Mouse (Mus musculus) hindbrain, postnatal 0 days (tissue): ENCODE results near the gene Rap1gds1. TPM values are rescaled to one million over a fixed set of nuclear protein-coding genes. Genes with fewer than 3 reads are reported as not detected.
A peak's percentile ranks its signal among the peaks of the same experiment; 100 is the strongest.

ENCODE experiments used
- ATAC-seq: fragments of 200-750 bp; cut with Nextera tagmentation; 2 replicates; pipeline ENCODE4 v1.8.0; 2017; ENCODE audit warnings: mild to moderate bottlenecking, moderate TSS enrichment, moderate library complexity
- DNase-seq: peaks from one replicate; pipeline ENCODE4 v3.0.0-alpha.2; 2015; ENCODE audit warnings: low spot score
- H3K27ac ChIP-seq: fragments of 300-500 bp; sonication (generic); 2 replicates; pipeline ENCODE4 v1.5.1; 2014; ENCODE audit warnings: mild to moderate bottlenecking
- H3K27me3 ChIP-seq: fragments of 300-500 bp; sonication (generic); 2 replicates; pipeline ENCODE4 v1.6.1; 2014; ENCODE audit warnings: low read length, mixed read lengths; ENCODE audit not compliant: insufficient read depth
- H3K36me3 ChIP-seq: fragments of 300-500 bp; sonication (generic); 2 replicates; pipeline ENCODE4 v1.6.1; 2014; ENCODE audit warnings: low read length, mixed read lengths; ENCODE audit not compliant: insufficient read depth
- H3K4me1 ChIP-seq: fragments of 300-500 bp; sonication (generic); 2 replicates; pipeline ENCODE4 v1.6.1; 2014; ENCODE audit warnings: antibody characterized with exemption, low read length, mixed read lengths; ENCODE audit not compliant: insufficient read depth
- H3K4me2 ChIP-seq: fragments of 300-500 bp; sonication (generic); 2 replicates; pipeline ENCODE4 v1.6.1; 2014; ENCODE audit warnings: low read depth, mild to moderate bottlenecking, low read length, moderate library complexity, mixed read lengths
- H3K4me3 ChIP-seq: fragments of 300-500 bp; sonication (generic); 2 replicates; pipeline ENCODE4 v1.5.1; 2014; ENCODE audit warnings: low read length
- H3K9ac ChIP-seq: fragments of 300-500 bp; sonication (generic); replicated peaks from 2 replicates; pipeline ENCODE4 v1.6.1; 2014; ENCODE audit warnings: mild to moderate bottlenecking, low read length, moderate library complexity, mixed read lengths
- H3K9me3 ChIP-seq: fragments of 300-500 bp; sonication (generic); 2 replicates; pipeline ENCODE4 v1.6.1; 2016; ENCODE audit warnings: low read length, mixed read lengths
- CTCF ChIP-seq: IDR thresholded peaks from 2 replicates; pipeline ENCODE4 v1.5.1; 2016; ENCODE audit warnings: antibody characterized with exemption, control low read depth, low read depth
- WGBS: fragments of 180-500 bp; shearing (Covaris S2); extraction: QIAGEN DNeasy Blood & Tissue Kit; methylation state at CpG from one replicate; pipeline ENCODE4 v1.1.7; 2014; 5-methylcytosine and 5-hydroxymethylcytosine counted together
- polyA plus RNA-seq: library from polyadenylated mRNA; unstranded; fragments of >200 nt; fragmentation: Nextera tagmentation; extraction: Ambion mirVana; gene quantifications from 2 replicates; pipeline ENCODE4 v1.2.1, GENCODE M21; 2015
- total RNA-seq: library from RNA; depleted of rRNA; stranded (reverse); fragments of >200 nt; gene quantifications from 2 replicates; pipeline ENCODE4 v1.2.3, GENCODE M21; 2014

The Rap1gds1 gene
- total and polyA plus RNA-seq, 2 experiments from 2014 or later = 90.6 to 107 TPM

- Histone ChIP-seq H3K4me3 (no peak overlapping the region), H3K27ac (no peak overlapping the region), H3K9me3 (no peaks in the 10 kb centered on the region), H3K36me3 (peaks cover 26% of the 10 kb centered on the region; the same call in 1 of the 2 replicates), H3K9ac (no peak overlapping the region), H3K4me1 (no peaks in the 10 kb centered on the region), H3K27me3 (no peaks in the 10 kb centered on the region), H3K4me2 (no peak overlapping the region)
- no peak for ATAC-seq
- TF ChIP-seq CTCF = no peak
- 78% methylated on average over 7 of the region's 7 CpGs for WGBS
- no peak for DNase-seq
Measured at GRCm38 (mm10) chr3:138955220-138955619, 119.8 kb downstream of the Rap1gds1 start.

- Histone ChIP-seq H3K36me3 (peaks cover 10% of the 10 kb centered on the region; the same call in 1 of the 2 replicates), H3K9me3 (no peaks in the 10 kb centered on the region), H3K9ac (no peak overlapping the region), H3K4me2 (no peak overlapping the region), H3K4me1 (no peaks in the 10 kb centered on the region), H3K27ac (no peak overlapping the region), H3K27me3 (no peaks in the 10 kb centered on the region), H3K4me3 (no peak overlapping the region)
- no peak for TF ChIP-seq CTCF
- 97% methylated on average over 9 of the region's 9 CpGs for WGBS
- ATAC-seq (no peak), DNase-seq (no peak)
Measured at GRCm38 (mm10) chr3:138949081-138949480, 125.9 kb downstream of the Rap1gds1 start.

GRCm38 (mm10) chr3:138945516-138945915 is 129.5 kb downstream of the Rap1gds1 start:
- no peaks in the 10 kb centered on the region for H3K27me3 ChIP-seq
- DNase-seq (peak; percentile 53), ATAC-seq (no peak)
- no peak for TF ChIP-seq CTCF
- H3K36me3 ChIP-seq = peaks cover 3% of the 10 kb centered on the region; the same call in 1 of the 2 replicates
- H3K4me3 ChIP-seq = no peak overlapping the region
- no peaks in the 10 kb centered on the region for H3K9me3 ChIP-seq
- no peaks in the 10 kb centered on the region for H3K4me1 ChIP-seq
- no peak overlapping the region for H3K9ac ChIP-seq
- no peak overlapping the region for H3K27ac ChIP-seq
- WGBS = 85% methylated on average over 3 of the region's 3 CpGs
- no peak overlapping the region for H3K4me2 ChIP-seq

GRCm38 (mm10) chr3:138941604-138942003 is 133.4 kb downstream of the Rap1gds1 start:
- Histone ChIP-seq H3K4me1 (no peaks in the 10 kb centered on the region), H3K36me3 (peaks cover 20% of the 10 kb centered on the region), H3K4me2 (no peak overlapping the region), H3K27me3 (no peaks in the 10 kb centered on the region), H3K9me3 (no peaks in the 10 kb centered on the region), H3K27ac (no peak overlapping the region), H3K9ac (no peak overlapping the region), H3K4me3 (no peak overlapping the region)
- peak; percentile 21; the same call in 1 of the 2 replicates for ATAC-seq
- DNase-seq = peak; percentile 12
- TF ChIP-seq CTCF = no peak
- 20% methylated on average over 9 of the region's 9 CpGs for WGBS

GRCm38 (mm10) chr3:138937241-138937640 is 137.8 kb downstream of the Rap1gds1 start:
- H3K9me3 ChIP-seq = 0 out of 2 replicates have a peak, but pooled peaks cover 3% of the 10 kb centered on the region
- no peak for DNase-seq
- 94% methylated on average over 10 of the region's 10 CpGs for WGBS

DNA sequence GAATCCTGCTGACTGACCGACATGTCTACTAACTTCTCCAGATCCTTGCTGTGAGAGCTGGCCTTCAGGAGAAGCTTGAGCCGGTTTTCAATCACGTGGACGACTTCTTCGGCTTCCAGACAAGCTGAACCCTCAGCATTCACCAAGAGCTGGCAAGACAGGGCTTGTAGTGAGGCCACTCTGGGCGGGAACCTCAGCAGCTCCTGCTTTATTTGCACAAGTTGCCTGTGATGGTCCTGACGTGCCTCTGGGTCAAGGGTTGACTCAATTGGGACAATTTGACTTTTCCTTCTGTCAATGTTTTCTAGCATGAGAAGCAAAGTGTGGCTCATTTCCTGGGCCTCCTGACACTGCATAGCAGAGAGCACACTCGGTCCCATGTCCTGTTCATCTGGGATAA is 138.2 kb downstream of the Rap1gds1 start:
- H3K9me3 ChIP-seq = 0 out of 2 replicates have a peak, but pooled peaks cover 3% of the 10 kb centered on the region
- H3K27me3 ChIP-seq = no peaks in the 10 kb centered on the region
- H3K9ac ChIP-seq = no peak overlapping the region
- peaks cover 17% of the 10 kb centered on the region for H3K36me3 ChIP-seq
- no peak for TF ChIP-seq CTCF
- no peaks in the 10 kb centered on the region for H3K4me1 ChIP-seq
- ATAC-seq = no peak
- H3K4me2 ChIP-seq = no peak overlapping the region
- WGBS = 89% methylated on average over 8 of the region's 8 CpGs
- H3K27ac ChIP-seq = no peak overlapping the region
- H3K4me3 ChIP-seq = no peak overlapping the region
- no peak for DNase-seq

More at GRCm38 (mm10) chr3:138937241-138937640, 137.8 kb downstream of the Rap1gds1 start:
- peaks cover 17% of the 10 kb centered on the region for H3K36me3 ChIP-seq
- no peaks in the 10 kb centered on the region for H3K27me3 ChIP-seq
- TF ChIP-seq CTCF = no peak
- H3K4me1 ChIP-seq = no peaks in the 10 kb centered on the region
- ATAC-seq = no peak
- no peak overlapping the region for H3K4me2 ChIP-seq
- H3K9ac ChIP-seq = no peak overlapping the region
- H3K4me3 ChIP-seq = no peak overlapping the region
- no peak overlapping the region for H3K27ac ChIP-seq

DNA sequence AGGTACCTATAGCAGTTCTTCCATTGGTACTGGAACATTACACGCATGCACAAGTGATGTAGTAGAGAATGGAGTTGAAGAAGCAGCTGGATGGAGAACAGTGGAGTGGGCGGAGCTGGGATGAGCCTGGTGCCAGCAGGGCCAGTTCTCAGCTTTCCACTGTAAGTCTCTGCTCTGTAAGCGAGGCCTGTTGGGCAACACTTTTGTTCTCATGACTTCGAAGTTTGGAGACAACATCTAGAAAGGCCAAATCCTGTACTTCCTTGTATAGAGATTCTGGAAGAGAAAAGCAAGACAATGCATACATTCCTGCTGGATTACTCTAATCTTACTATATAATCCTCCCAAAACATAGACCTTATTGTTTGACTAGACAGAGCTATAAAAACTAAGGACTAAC is 147.6 kb downstream of the Rap1gds1 start:
- DNase-seq (no peak), ATAC-seq (no peak)
- no peak for TF ChIP-seq CTCF
- H3K9ac ChIP-seq = no peak overlapping the region
- no peak overlapping the region for H3K27ac ChIP-seq
- no peaks in the 10 kb centered on the region for H3K4me1 ChIP-seq
- no peak overlapping the region for H3K4me3 ChIP-seq
- H3K36me3 ChIP-seq = peaks cover 7% of the 10 kb centered on the region; the same call in 1 of the 2 replicates
- H3K27me3 ChIP-seq = no peaks in the 10 kb centered on the region
- 88% methylated on average over 4 of the region's 4 CpGs for WGBS
- no peak overlapping the region for H3K4me2 ChIP-seq
- H3K9me3 ChIP-seq = no peaks in the 10 kb centered on the region
